Mouse (Mus musculus) lung, embryonic 15.5 days (tissue): ENCODE measurements around the gene Olfr170. TPM values are rescaled to one million over a fixed set of nuclear protein-coding genes. Genes with fewer than 3 reads are reported as not detected.
"Not testable (repeated sequence)": the region's sequence is repeated elsewhere in the genome, so short reads cannot be mapped to it uniquely, and the experiment has no call there.

Experiments used
- ATAC-seq: fragments of 200-750 bp; cut with Nextera tagmentation; 2 replicates; pipeline ENCODE4 v1.8.0; 2017; ENCODE audit warnings: moderate number of reproducible peaks, borderline replicate concordance; ENCODE audit not compliant: low FRiP score, low TSS enrichment; ENCODE audit errors: extremely low read depth
- H3K27ac ChIP-seq: fragments of 300-500 bp; sonication (generic); 2 replicates; pipeline ENCODE4 v1.5.1; 2015; ENCODE audit warnings: moderate library complexity, mild to moderate bottlenecking, inconsistent platforms
- H3K27me3 ChIP-seq: fragments of 300-500 bp; sonication (generic); 2 replicates; pipeline ENCODE4 v1.6.1; 2015; ENCODE audit warnings: inconsistent platforms
- H3K36me3 ChIP-seq: fragments of 300-500 bp; sonication (generic); 2 replicates; pipeline ENCODE4 v1.6.1; 2015; ENCODE audit warnings: inconsistent platforms
- H3K4me1 ChIP-seq: fragments of 300-500 bp; sonication (generic); 2 replicates; pipeline ENCODE4 v1.6.1; 2015; ENCODE audit warnings: inconsistent platforms
- H3K4me2 ChIP-seq: fragments of 300-500 bp; sonication (generic); 2 replicates; pipeline ENCODE4 v1.6.1; 2015; ENCODE audit warnings: inconsistent platforms, mild to moderate bottlenecking, moderate library complexity
- H3K4me3 ChIP-seq: fragments of 300-500 bp; sonication (generic); 2 replicates; pipeline ENCODE4 v1.5.1; 2015; ENCODE audit warnings: mild to moderate bottlenecking, inconsistent platforms
- H3K9ac ChIP-seq: fragments of 300-500 bp; sonication (generic); 2 replicates; pipeline ENCODE4 v1.6.1; 2015; ENCODE audit warnings: inconsistent platforms
- H3K9me3 ChIP-seq: fragments of 300-500 bp; sonication (generic); 2 replicates; pipeline ENCODE4 v1.6.1; 2016; ENCODE audit warnings: inconsistent platforms
- WGBS: fragments of 180-500 bp; shearing (Covaris S2); methylation state at CpG from one replicate; pipeline ENCODE4 v1.1.7; 2015; 5-methylcytosine and 5-hydroxymethylcytosine counted together
- polyA plus RNA-seq: library from polyadenylated mRNA; unstranded; fragments of >200 nt; fragmentation: Nextera tagmentation; extraction: Ambion mirVana; gene quantifications from 2 replicates; pipeline ENCODE4 v1.2.1, GENCODE M21; 2015

Olfr170 gene
- polyA plus RNA-seq: not detected in 2 replicates

DNA sequence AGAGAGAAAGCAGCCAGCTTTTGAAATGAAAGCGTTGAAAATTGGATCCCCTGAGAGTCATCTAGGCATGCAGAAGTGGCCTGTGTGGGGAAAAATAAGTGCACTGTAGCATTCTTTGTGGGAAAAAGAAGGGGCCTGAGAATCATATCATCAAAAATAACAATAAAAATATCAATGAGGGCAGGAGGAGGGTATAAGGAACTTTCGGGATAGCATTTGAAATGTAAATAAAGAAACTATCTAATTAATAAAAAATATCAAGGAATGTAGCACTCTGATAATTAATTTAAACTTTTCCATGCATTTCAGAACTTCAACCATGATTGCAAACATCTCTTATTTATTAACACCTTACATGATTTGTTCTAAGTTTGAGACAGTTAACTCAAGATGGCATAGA is at the start of gene Olfr170:
Olfr170 (minus strand) TSS at position 101 of the 400 bp plus-strand sequence.
- H3K9me3 ChIP-seq, H3K9ac ChIP-seq, H3K4me3 ChIP-seq, H3K4me2 ChIP-seq, H3K4me1 ChIP-seq, ATAC-seq, H3K27ac ChIP-seq, H3K36me3 ChIP-seq, H3K27me3 ChIP-seq: not testable (repeated sequence)
- 78% methylated on average over 2 of the region's 2 CpGs for WGBS

DNA sequence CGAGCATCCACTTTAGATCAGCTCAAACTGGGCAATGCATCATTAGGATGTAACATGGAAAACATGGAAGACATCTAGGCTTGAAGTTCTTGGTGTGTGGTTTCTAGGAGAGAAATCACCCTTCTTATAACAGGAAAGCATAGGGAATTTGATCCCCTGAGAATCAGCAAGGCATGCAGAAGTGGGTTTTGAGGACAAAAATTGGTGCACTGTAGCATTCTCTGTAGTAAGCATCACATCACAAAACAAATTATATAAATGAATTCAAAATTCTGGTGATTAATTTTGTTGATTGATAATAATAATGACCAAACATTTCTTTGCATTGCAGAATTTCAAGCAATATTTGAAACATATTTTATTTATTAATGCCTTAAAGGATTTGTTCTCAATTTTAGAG is 18.1 kb upstream of the Olfr170 start, which contains the start of gene Olfr171:
Olfr171 (minus strand) TSS at position 101 of the 400 bp plus-strand sequence.
- H3K4me2 ChIP-seq: no peak within 1 kb of the TSS
- H3K36me3 ChIP-seq: no peaks in the 10 kb centered on the region
- no peaks in the 10 kb centered on the region for H3K4me1 ChIP-seq
- H3K9me3 ChIP-seq: no peaks in the 10 kb centered on the region
- ATAC-seq: no peak
- H3K27ac ChIP-seq: no peak within 1 kb of the TSS
- H3K27me3 ChIP-seq: no peaks in the 10 kb centered on the region
- H3K9ac ChIP-seq: no peak within 1 kb of the TSS
- WGBS: 77% methylated on average over 1 of the region's 1 CpGs
- no peak within 1 kb of the TSS for H3K4me3 ChIP-seq

DNA sequence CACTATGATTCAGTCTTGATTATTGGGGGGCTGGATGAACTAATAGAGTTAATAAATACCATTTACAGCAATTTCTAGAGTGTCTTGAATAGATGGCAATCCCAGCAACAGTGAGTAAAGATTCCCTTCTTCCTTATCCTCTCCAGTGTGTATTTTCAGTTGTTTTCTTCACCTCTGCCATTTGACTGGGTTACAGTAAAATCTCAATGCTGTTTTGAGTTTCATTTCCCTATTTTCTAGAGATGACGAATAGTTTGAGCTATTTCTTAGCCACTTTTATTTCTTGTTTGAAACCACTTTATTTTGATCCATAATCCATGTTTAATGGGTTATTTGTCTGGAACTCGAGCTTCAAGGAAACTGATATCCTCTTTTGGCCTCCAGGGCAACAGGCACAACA is 8.5 kb downstream of the Olfr170 start:
- H3K4me2 ChIP-seq: no peak overlapping the region
- ATAC-seq: no peak
- no peaks in the 10 kb centered on the region for H3K36me3 ChIP-seq
- H3K9me3 ChIP-seq: no peaks in the 10 kb centered on the region
- H3K4me1 ChIP-seq: no peaks in the 10 kb centered on the region
- 54% methylated on average over 2 of the region's 2 CpGs for WGBS
- H3K27ac ChIP-seq: no peak overlapping the region
- no peak overlapping the region for H3K4me3 ChIP-seq
- H3K27me3 ChIP-seq: no peaks in the 10 kb centered on the region
- no peak overlapping the region for H3K9ac ChIP-seq

DNA sequence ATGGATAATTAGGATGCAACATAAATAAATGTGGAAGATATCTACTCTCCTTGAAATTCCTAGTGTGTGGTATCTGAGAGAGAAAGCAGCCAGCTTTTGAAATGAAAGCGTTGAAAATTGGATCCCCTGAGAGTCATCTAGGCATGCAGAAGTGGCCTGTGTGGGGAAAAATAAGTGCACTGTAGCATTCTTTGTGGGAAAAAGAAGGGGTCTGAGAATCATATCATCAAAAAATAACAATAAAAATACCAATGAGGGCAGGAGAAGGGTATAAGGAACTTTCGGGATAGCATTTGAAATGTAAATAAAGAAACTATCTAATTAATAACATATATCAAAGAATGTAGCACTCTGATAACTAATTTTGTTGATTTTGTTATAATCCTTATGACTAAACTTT is 40.0 kb downstream of the Olfr170 start, which contains the start of gene Olfr169:
Olfr169 (minus strand) TSS at position 101 of the 400 bp plus-strand sequence.
- not testable (repeated sequence) for H3K9ac ChIP-seq, H3K9me3 ChIP-seq, H3K27me3 ChIP-seq, H3K4me3 ChIP-seq, H3K4me2 ChIP-seq, H3K36me3 ChIP-seq, ATAC-seq, H3K27ac ChIP-seq, H3K4me1 ChIP-seq
- 88% methylated on average over 2 of the region's 2 CpGs for WGBS

Other genes with a start within 250 kb of the Olfr170 start
- gene Olfr165, start 188.7 kb downstream of the Olfr170 start, polyA plus RNA-seq: not detected in 2 replicates
- not detected in 2 replicates for gene Olfr166, start 128.2 kb downstream of the Olfr170 start, polyA plus RNA-seq
- not detected in 2 replicates for gene Olfr167, start 89.6 kb downstream of the Olfr170 start, polyA plus RNA-seq
- gene Olfr168, start 76.3 kb downstream of the Olfr170 start, polyA plus RNA-seq: not detected in 2 replicates
- gene Olfr169, start 40.1 kb downstream of the Olfr170 start, polyA plus RNA-seq: not detected in 2 replicates
- not detected in 2 replicates for gene Olfr171, start 18.0 kb upstream of the Olfr170 start, polyA plus RNA-seq
- 10.8 and 16.2 TPM in 2 replicates for gene Lamp3, start 94.5 kb upstream of the Olfr170 start, polyA plus RNA-seq
- gene B3gnt5, start 148.3 kb upstream of the Olfr170 start, polyA plus RNA-seq: 16.8 and 19.7 TPM in 2 replicates